Mouse (Mus musculus) 3134 (cell line): ENCODE results near the gene Kmt5a.

Experiments used
- DNase-seq: peaks from one replicate; pipeline ENCODE4 v3.0.0-alpha.2; 2011; ENCODE audit warnings: low spot score; ENCODE audit not compliant: insufficient read length; ENCODE audit errors: extremely low read depth

Gene Kmt5a

DNA sequence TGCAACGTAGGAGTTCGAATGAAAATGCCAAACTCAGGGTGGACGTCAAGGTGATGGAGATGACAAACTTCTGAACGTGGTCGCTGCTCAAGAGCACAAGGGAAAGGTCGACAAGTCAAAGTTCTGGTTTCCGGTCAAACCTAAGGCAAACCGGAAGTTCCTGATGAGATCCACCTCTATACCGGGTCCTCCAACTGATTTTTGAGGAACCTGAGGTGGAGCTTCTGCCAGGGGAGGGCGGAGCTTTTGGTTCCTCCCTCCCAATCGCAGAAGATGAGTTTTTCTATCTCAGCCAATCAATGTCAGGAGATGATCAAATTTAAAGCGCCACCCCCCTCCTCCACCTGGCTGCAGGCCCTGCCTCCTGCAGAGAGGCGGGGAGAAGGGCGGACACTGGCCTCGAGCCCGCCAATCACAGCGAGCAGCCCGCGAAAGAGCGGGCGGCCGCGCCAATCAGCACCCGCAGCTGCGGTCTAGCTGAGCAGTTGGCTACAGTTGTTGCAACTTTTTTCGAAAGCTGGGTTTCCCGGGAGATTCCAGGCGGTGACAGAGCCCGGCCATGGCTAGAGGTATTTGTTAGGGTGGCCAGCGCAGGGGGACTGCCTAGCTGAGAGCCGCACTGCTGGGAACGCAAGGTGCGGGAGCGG lies at the start of gene Kmt5a:
Gene Kmt5a, plus strand, starts transcription at position 484 of the 647 bp plus-strand sequence.
- DNase-seq, result peak; percentile 99

DNA sequence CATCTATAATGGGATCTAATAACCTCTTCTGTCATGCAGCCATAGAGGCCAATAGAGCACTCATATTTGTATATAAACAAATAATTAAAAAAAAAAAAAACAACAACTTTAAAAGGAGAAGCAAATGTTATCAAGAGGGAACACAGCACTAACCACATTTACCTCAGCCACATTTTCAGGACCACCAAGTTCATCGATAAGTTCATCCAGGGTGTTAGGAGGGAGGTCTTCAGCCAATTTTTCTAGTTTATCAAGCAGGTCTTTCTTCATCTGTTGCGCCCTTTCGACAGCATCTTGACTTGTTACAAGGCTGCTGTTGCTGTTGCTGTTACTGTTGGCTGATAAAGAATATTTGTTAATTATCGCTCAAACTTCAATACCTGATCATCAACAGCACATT lies 47.3 kb upstream of the Kmt5a start:
- no peak for DNase-seq

DNA sequence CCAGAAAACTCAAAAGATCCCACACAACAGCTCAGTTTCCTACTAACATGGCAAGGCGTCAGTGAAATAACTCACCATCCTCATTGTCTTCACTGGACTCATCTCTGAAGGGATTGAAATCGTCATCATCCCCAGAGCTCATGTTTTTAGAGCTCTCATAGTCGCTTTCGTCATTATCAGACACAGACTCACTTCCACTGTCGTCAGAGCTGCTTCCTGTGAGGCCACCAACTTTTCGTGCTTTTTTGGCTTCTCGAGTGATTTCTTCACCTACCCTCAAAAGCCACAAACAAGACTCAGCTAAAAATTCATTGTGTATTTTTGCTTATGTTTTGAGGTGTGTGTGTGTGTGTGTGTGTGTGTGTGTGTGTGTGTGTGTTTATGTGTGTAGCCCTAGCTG lies 46.0 kb upstream of the Kmt5a start:
- DNase-seq, result no peak

GRCm38 (mm10) chr5:124410808-124411207 lies 28.9 kb upstream of the Kmt5a start:
- DNase-seq, result no peak

- no peak for DNase-seq
Measured at GRCm38 (mm10) chr5:124412163-124412562, 27.6 kb upstream of the Kmt5a start.

GRCm38 (mm10) chr5:124418903-124419302 lies 20.8 kb upstream of the Kmt5a start:
- DNase-seq, result no peak

DNA sequence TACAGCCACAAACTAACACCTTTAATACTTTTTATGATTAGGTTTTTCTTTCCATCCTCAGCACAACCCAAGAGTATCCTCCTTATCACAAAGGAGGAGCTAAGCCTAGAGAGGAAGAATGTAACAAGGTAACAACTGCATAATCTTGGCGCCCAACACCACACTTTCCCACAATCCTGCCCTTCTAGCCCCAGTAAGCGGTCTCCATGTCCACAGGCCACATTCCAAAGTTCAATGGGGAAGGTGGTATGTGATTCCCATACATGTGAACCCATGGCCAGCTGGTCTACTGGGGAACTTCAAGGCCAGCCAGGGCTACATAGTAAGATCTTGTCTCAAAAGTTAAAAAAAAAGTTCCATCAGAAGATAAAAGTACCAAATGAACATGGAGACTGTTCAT lies 17.9 kb upstream of the Kmt5a start:
- no peak for DNase-seq

DNA sequence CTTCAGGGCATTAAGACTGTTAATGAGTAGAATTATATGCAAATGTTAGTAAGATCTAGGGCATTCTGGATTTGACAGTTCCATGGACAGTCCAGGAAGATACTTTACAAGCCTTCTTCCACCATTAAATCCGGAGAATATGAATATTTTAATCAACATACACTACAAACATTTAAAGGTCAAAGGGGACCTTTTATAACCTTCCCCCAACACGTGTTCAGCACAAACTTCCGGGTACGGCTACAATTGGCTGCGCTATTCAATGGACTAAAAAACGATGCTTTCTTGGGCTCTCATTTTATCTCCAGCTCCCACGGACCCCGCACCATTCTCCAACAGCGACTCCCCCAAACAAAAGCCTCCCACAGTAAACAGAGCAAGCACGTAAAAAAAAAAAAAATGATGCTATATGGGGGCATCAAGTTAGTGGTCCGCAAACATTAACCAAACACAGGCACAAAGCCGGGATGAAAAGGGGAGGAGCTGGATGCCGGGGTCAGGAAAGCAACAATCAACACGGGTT lies 15.5 kb upstream of the Kmt5a start:
- no peak for DNase-seq

GRCm38 (mm10) chr5:124424723-124425411 lies 14.9 kb upstream of the Kmt5a start:
- DNase-seq, result peak; percentile 63

- peak; percentile 97 for DNase-seq
Measured at GRCm38 (mm10) chr5:124425412-124426259, 14.1 kb upstream of the Kmt5a start, which contains the start of gene Sbno1. TSS of gene Sbno1 (minus strand) at chr5:124426001.

- DNase-seq, result no peak
Measured at GRCm38 (mm10) chr5:124426475-124427071, 13.2 kb upstream of the Kmt5a start.

- DNase-seq, result no peak
Measured at GRCm38 (mm10) chr5:124432398-124433012, 7.2 kb upstream of the Kmt5a start.

- DNase-seq, result no peak
Measured at GRCm38 (mm10) chr5:124433048-124433447, 6.7 kb upstream of the Kmt5a start.

- no peak for DNase-seq
Measured at GRCm38 (mm10) chr5:124438229-124438628, 1.5 kb upstream of the Kmt5a start.

DNA sequence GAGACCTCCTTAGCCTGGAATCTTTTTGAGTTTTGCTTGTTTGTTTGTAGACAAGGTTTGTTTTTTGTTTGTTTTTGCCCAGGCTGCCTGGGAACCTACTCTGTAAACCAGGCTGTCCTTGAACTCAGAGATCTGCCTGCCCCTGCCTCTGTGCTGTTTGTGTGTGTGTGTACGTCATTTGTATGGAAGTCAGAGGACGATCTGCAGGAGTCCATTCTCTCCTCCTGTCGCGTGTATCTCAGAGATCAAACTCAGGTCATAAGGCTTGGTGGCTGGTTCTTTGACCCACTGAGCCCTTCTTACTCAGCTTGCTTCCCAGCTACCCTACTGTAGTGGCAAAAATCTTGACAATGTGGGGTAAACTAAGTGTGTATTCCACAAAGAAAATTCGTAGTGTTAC lies 984 bp upstream of the Kmt5a start:
- no peak for DNase-seq

DNA sequence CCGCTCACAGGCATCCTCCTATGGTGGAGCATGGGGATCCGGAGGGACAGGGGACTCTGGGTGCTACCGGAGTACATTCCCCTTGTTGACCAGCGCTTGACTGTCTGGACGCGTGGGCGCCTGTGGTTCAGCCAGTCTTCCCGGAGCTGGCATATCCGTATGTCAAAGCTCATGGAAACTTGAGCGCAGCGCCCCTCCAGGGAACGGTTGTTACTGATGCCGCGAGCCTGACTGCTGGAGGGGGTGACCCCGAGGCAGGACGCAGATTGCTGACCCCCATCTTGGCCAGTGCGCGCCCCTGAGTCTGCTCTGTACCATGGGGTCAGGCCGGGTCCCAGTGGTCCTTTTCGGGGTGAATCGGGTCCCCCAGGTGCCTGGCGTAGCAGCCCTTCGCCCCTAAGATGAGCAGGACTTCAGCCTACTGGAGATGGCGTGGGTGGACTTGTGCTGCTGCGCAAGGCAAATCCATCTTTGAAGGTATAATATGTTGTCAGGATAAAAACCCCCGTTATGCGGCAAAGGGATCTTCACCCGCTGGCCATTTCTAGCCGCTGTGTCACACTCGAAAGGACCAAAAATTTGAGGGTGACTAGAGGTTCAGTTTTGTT lies 468 bp downstream of the Kmt5a start:
- no peak for DNase-seq

GRCm38 (mm10) chr5:124442628-124443027 lies 2.9 kb downstream of the Kmt5a start:
- peak; percentile 55 for DNase-seq

DNA sequence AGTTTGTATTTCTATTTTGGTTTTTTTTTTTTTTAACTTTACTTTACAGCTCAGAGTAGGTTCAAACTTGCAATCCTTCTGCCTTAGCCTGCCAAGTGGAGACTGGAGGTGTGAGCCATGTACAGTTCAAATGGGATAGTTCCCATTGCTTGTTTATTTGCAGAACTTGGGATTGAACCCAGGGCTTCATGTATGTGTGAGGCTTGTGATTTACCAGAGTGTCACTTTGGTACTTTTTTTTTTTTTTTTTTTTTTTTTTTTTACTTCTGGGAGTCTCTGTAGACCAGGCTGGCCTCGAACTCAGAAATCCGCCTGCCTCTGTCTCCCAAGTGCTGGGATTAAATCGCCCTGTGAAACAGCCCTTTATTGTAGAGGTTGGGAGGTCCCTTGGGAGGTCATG lies 4.5 kb downstream of the Kmt5a start:
- no peak for DNase-seq

- DNase-seq, result peak; percentile 89
Measured at GRCm38 (mm10) chr5:124444661-124445561, 5.2 kb downstream of the Kmt5a start.
